Mouse (Mus musculus) large intestine, adult 2 months (tissue): ENCODE results near the gene Gspt1. TPM values are rescaled to one million over a fixed set of nuclear protein-coding genes. Genes with fewer than 3 reads are reported as not detected.

Experiments
- DNase-seq: peaks from one replicate; pipeline ENCODE4 v3.0.0-alpha.2; 2012; ENCODE audit warnings: low read depth, low spot score
- WGBS: fragments of 180-500 bp; shearing (Covaris S2); methylation state at CpG from one replicate; pipeline ENCODE4 v1.1.7; 2018; 5-methylcytosine and 5-hydroxymethylcytosine counted together
- polyA plus RNA-seq: library from polyadenylated mRNA; depleted of rRNA; stranded (reverse); fragments of >200 nt; gene quantifications from 2 replicates; pipeline ENCODE4 v1.2.3, GENCODE M21; 2012

Gene Gspt1
- polyA plus RNA-seq, 1 experiment, result 12.8 TPM

DNA sequence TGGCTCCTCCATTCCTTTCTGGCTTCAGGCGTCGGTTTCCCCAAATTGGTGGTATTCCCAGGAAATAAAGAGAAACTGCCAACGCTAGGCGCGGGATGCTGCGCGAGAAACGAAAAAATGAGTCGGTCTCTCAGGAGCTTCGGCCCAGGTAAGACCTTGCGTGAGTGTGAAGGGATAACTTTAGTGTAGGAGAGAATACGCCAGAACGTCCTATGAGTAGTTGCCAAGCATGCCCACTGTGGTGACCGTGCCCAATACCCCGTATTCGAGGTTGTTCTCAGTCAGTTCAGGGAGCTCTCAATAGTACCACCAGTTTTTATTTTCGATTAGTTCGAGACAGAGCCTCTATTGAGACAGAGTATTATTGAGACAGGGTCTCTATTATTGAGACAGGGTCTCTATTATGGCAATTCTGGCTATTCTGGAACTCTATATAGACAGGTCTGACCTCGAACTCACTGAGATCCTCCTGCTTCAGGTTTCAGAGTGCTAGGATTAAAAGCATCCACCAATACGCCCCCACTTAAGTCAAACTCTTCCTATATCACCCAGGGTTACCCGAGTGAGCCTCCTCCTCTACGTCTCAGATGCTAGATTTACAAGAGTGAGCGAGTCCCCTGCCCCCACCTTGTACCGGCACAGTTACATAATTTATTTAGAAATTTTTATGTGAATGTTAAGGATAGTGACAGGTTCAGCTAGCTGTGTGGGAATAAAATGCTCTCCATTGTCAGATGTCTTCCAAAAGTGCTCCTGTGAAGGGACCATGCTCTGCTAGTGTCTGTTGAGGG, 50.3 kb downstream of the Gspt1 start:
- 3% methylated on average over 24 of the region's 24 CpGs for WGBS
- no peak for DNase-seq

DNA sequence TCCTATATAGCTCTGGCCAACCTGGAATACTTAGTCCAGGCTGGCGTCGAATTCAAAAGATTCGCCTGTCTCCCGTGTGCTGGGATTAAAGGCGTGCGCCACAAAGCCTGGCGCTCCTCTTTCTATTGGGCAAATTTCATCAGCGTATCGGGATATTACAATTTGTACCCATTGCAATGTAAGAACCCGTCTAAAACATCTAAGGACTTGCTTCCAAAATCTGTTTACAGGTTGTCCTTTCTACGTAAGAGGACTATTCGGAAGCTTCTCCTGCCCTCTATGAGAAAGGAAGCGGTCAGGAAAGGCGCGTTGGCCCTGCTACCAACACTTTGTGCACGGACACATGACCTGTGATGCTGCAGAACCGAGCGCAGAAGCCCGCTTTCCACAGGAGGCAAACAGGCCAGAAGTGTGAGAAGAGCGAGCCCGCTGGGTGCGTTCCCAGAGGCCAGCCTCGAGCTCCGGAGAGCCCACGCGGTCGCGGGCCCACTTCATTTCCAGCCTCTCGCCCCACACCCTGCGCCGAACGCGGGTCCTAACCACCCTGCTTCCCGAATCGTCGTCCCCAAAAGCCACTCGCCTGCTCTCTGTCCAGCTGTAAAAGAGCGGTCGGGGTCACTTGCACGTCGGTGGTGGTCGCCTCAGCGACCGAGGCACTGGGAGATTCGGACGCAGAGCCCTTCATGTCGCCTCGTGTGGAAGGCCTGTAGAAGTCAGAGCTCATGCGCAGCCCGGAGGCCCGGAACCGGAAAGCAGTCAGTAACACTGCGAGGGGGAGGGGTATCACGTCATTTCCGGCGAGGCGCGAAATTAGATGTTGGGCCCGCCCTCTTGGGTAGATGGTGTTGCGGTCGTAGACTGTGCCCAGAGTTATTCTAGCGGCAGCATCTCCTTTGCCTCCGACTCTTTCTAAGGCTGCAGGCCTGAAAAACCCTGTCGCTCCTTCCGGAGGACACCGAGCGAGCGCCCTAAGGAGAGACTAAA, 51.3 kb downstream of the Gspt1 start, which contains the start of gene Rsl1d1:
Gene Rsl1d1 (minus strand): TSS at position 761 of the 984 bp plus-strand sequence.
- WGBS, result under 1% methylated on average over 68 of the region's 68 CpGs
- peak; percentile 95 for DNase-seq

DNA sequence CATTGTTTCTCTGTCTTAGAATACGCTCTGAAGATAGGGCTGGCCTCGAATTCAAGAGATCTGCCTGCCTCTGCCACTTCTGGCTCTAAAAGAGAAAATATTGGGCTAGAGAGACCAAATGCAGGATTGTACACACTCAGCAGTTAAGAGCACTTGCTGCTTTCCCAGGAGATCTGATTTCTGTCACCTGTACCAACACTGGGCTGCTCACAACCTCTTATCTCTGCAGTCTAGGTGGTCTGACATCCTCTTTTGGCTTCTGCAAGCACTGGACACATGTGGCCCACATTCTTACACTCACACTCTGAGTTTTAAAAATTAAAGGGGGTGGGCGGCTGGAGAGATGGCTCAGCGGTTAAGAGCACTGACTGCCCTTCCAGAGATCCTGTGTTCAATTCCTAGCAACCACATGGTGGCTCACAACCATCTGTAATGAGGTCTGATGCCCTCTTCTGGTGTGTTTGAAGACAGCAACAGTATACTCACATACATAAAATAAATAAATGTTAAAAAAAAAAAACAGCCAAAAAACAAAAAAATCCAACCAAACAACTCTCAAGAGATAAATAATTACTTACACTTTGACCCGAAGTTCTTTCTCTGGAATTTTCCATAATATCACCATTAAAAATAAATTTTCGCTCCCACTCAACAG, 52.3 kb downstream of the Gspt1 start:
- WGBS, result 69% methylated on average over 6 of the region's 6 CpGs
- DNase-seq, result no peak

DNA sequence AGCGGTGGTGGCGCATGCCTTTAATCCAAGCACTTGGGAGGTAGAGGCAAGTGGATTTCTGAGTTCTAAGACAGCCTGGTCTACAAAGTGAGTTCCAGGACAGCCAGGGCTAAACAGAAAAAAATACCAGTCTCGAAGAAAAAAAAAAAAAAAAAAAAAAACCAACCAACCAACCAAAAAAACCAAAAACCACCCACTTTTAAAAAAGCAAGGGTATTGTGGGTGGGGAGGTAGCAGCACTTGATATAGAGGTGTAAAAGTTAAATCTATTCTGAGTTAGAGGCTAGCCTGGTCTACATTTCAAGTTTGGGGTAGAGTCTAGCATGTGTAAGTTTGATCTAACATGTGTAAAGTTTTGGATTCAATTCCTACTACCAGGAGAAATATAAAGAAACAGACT, 53.9 kb downstream of the Gspt1 start:
- WGBS, result 88% methylated on average over 3 of the region's 3 CpGs
- DNase-seq, result no peak

DNA sequence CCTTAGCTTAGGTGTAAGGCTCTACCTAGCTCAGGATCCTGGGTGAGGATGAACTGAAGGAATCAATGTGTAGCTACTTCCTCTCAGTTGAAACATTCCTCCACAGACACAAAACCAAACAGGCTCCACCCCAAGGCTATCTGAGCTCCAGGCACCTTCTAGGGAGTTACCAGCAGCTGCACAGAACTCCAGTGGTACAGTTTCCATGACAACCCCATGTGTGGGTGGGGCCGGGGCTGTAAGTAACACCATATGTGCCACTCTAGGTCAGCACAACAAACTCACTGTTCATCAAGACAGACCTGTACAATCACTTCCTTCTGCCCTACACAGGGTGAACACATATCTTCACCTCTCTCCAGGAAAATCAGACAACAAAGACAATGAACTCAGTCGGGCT, 55.7 kb downstream of the Gspt1 start:
- DNase-seq, result no peak
- WGBS, result 34% methylated on average over 2 of the region's 2 CpGs

DNA sequence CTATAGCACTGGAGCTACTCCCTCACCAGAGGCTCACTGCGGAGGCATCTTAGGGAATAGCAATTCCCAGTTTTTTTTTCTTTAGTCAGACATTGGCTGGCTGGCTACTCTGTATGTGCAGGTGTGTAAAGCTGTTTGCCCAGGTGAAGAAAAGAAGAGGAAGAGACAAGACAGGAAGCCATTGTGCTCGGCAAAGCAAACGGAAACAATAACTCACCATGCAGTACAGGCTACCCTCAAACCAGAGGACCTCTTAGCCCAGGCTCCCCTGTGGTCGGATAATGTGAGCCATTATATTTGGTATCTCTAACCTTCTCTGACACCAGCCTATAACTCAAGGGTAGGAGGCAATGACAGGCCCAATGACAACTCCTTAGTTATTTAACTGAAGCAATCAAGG, 57.1 kb downstream of the Gspt1 start:
- WGBS, result 74% methylated on average over 4 of the region's 4 CpGs
- DNase-seq, result no peak

DNA sequence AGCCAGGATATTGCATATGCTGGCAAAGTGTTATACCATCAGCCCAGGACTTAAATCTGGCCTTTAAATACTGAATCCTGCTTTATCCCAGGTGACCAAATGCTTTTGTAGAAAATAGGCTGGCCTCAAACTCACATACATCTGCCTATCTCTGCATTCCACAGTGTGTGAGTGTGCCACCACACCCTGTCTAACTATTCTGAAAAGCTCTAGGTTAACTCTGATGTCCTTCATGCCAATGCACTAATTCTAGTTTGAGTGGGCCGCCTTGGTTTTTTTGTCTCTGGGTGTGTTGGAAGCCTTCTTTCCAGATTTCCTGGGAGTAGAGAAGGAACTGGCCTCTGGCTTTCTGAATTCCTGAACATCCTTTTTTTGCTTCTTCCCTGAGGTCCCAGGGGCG, 60.9 kb downstream of the Gspt1 start:
- 97% methylated on average over 2 of the region's 2 CpGs for WGBS
- DNase-seq, result no peak

DNA sequence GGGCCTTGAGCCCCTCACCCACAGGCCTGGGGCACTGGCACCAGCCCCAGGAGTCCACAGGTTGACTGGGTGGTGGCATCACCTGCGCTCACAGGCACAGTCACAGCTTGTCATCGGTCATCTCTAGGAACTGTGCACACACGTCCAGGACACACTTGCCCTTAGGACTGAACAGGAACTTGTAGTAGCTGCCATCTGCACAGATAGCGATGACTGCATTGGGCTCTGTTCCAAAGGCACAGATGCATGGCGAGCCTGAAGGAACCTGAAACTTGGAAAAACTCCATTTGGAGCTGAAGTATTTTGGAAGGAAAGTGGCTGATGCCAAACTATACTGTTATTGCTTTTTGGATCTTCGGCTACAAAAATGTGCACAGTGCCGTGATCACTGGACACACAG, 64.0 kb downstream of the Gspt1 start:
- WGBS, result 57% methylated on average over 7 of the region's 7 CpGs
- DNase-seq, result no peak

DNA sequence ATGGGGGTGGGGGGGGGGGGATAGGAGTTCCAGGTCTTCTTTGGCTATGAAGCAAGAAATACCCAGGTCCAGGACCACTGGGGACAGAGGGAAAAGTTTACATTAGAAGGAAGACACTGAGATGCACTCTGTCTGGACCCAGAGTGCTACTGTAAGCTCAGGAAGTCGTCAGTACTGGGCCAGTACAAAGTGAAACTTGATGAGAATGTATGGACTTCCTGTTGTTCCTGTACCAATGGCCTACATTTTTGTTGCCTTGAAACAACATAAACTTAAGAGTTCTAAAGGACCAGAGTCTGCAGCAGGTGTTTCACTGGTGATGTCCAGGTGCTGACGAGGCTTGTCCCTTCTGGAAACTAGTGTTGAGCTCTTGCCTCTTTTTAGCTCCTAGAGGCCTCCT, 76.7 kb downstream of the Gspt1 start:
- no peak for DNase-seq
- 67% methylated on average over 2 of the region's 2 CpGs for WGBS

DNA sequence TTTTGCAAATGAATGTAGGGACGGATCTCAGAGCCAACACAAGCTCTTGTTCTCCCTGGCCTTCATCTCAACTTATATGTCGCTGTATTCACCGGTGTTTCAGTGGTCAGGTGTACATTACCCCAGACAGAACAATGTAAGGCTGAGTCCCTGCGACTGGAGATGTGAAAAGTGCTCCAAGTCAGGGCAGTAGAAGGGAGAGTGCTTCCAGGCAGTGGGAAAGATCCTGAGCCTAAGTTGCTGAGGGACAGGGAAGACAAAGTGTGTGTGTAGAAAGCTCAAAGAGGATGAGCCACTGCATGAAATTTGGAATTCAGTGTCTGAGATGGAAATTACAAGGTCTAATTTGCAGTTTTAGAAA, 77.3 kb downstream of the Gspt1 start:
- no peak for DNase-seq

DNA sequence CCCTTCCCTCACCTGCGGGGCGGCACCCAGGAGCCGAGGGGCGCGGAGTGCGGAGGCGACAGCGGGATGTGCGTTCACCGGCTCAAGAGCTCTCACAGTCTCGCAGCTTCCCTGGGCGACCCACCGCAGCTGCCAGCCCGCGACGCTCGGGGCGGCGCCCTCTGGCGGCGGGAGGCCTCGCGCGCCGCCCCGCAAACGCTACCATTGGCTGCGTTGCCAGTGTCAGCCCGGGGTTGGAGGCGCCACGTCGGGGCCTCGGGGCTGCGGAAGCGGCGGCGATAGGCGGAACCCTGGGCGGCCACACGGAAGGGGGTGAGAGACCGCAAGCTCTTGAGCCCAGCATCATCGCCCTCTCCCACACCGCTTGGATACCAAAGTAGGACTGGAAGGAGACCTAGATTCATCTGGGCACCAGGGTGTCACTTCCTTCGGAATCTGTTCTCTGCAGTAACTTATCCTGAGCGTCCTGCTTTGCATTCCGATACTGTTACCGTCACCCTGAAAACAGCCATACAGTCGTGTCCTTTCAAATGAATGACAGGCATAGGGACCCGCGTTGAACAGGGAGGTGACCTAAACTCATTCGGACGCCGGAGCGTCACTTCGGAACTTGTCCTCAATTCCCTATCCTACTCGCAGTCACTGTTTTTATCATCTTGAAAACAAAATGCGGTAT, 77.8 kb downstream of the Gspt1 start, which contains the start of gene Zc3h7a:
Gene Zc3h7a (minus strand): TSS at position 186 of the 676 bp plus-strand sequence.
- WGBS, result under 1% methylated on average over 57 of the region's 57 CpGs
- peak; percentile 59 for DNase-seq

More for the DNA sequence above, 77.3 kb downstream of the Gspt1 start:
- WGBS, result 2% methylated on average over 4 of the region's 4 CpGs

DNA sequence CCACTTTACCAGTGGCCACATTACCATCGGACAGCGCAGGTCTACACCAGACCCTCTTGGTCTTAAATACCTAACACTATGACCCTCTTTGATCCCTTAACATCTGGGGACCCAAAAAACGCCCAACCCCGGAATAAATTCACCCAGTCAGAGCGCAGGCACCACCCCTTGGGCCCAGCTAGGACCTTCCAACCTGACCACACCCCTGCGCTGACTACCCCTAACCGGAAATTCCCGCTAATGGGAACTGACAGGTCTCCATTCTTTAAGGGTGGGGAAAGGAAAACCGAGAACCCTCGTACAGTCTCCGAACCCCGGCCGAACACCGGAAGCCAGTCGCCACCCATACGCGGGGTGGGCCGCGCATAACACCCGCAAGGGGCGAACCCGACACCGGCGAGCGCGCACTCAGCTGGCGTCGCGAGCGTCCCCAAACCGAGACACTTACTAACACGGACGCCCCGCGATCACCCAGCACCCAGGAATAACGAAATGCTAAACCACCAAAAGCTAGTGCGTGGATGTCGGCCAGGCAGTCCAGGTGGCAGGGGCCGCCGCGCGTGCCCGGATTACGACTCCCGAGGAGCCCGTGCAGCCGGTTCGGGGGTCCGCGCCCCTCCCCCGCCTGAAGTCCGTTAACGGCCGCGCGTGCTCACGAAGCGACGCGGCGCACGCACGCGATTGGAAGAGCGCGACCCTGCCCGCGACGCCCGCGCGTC, 78.5 kb downstream of the Gspt1 start:
- under 1% methylated on average over 71 of the region's 72 CpGs for WGBS
- peak; percentile 58 for DNase-seq

DNA sequence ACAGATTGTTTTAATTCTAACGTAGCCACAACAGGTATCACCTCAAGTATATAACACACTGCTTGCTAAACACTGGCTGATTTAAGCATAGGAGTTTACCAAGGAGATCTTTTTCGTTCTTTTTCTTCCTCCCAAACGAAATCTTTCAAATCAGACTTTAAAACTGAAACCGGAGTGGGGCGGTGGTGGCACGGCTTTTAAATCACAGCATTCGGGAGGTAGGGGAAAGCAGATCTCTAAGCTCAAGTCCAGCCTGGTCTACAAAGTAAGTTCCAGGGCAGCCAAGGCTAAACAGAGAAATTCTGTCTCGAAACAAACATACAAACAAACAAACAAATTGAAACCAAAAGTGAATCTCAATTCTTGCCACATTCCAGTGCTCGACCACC, 79.0 kb downstream of the Gspt1 start:
- under 1% methylated on average over 9 of the region's 9 CpGs for WGBS
- DNase-seq, result peak; percentile 28

DNA sequence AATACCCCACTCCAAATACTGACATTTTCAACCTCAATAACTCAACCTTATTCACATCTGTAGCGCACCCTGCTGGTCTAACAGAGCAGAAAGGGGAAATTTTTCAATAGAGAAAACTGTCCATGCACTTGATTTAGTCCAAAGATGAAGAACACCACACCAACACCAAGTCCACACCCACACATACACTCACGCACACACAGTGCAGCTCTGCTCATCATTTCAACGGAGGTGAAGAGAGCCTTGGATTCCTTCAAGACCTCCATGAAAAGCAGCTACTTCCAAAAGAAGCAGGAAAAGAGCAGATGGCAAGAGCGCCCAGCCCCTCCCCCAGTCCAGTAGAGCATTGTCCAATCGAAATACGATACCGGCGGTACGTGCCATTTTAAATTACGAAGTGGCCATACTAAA, 79.4 kb downstream of the Gspt1 start:
- WGBS, result 5% methylated on average over 10 of the region's 10 CpGs

DNA sequence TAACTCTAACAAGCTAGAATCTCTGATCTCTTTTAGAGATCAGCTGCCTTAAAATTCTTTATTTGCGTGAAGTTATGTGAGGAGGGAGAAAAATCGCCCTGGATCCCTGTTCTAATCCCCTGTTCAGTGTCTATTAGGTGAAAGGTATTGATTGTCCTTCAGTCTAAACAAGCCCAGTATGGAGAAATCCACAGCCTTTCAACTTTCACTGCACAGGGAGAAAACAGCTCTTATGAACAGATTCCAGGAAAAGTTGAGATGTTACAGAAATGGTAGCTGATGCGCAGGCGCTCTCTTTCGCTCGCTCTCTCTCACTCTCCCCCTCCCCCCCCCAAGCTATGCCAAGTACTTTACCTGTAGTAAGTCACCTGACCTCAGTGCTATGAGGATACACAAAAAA, 82.4 kb downstream of the Gspt1 start:
- WGBS, result 88% methylated on average over 6 of the region's 6 CpGs

More for the DNA sequence above, 79.4 kb downstream of the Gspt1 start:
- DNase-seq, result peak; percentile 36

More for the DNA sequence above, 82.4 kb downstream of the Gspt1 start:
- DNase-seq, result no peak
